Mouse (Mus musculus): ENCODE data around the gene Gm49387.

Gene Gm49387

DNA sequence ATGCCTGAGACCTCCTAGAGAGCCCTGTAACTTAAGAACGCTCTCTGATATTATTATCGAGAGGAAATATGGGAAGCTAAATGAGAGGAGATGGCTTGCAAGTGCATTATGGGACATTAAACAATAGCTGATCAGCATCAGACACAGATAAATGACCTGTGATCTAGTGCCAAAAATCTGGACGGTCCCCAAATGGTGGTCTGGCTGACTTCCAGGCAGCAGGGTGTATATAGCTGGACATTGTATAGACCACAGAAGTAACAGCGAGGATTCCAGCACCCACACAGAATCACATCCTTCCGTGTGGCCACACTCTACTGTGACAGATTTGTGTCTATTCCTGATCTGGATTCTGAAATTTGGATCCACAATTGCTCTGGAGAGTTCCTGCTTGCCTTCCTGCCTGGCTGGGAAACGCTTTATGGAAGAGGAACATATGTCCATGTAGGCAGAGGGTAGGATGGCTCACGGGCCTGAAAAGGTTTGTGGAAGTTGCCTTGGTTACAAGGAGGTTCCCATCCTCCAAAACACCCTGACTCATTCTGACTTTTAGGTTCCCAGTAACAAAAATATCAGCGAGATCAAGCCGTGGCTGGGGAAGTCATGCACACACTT is 68.0 kb downstream of the Gm49387 start:
- DNase-seq: peak; percentile 11 to 23

DNA sequence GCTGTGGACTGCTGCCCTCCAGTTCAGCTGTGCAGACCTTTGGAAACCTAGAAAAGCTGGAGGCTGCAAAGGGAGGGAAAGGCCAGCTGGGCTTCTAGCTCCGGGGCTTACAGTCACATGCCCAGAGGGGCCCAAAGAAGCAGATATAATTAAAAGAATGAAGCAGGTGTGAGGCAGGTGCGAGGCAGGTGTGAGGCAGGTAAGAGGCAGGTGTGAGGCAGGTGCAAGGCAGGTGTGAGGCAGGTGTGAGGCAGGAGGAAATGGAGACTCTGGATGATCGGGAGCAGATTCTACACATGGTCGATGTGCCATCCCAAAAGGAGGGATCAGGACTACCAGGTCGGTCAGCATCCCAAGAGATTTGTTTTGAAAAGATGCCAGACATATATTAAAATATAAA is 69.3 kb downstream of the Gm49387 start:
- no peak for DNase-seq

DNA sequence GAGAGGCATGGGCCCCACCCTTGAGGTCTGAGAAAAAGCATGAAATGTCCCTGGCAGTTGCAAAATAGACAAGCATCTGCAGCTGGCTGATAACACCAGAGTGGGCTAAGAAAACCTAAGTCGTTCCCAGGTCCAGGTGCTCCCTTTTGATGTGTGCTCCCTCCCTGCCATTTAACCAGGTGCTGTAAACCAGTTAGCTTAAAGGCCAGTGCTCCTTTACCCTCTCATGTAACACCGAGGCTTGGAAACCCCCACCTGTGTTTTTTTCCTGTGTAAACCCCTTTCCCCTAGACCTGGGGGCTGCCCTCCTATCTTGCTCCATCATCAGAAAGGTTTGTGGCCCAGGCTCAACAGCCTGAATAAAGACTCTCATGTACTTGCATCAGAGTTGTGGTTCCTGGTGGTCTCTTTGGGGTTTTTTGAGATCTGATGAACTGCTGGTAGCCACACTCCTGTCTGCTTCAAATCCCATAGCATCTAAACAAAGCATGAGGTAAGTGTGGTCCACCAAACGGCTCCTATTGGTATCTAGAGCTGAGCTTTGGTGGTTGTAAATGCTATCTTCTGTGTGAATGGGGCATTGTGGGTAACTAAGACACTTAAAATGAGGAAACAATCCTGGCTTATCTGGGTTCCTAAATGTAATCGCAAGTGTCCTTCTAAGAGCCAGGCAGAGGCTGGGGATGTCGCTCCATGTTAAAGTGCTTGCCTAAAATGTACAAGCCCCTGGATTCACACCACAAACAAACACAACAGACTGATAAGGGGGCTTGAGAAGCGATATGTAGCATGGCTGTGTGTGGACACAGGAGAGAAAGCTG is 70.3 kb downstream of the Gm49387 start:
- no peak for DNase-seq

DNA sequence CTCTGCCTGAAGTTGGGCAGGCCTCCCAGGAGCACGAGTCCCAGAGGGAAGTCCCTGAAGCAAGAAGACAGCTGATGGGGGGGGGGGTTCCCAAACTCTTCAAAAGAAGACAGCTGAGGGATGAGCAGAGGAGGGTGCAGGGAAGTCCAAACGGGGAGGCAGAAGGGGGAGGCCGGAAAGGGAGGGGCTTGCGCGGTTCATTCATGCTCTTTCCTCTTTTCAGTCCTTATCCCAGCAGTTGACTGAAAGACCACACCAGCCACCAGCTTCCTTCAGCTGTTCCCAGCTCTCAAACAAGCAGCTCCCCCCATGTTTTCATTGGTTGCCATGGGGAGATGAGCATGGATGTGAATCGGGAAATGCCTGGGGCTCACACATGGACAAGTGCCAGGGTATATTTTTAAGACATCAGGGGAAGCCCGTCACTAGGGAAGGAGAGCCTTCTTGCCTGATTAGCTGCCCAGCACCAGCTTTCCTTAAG is 71.5 kb downstream of the Gm49387 start:
- DNase-seq: no peak

DNA sequence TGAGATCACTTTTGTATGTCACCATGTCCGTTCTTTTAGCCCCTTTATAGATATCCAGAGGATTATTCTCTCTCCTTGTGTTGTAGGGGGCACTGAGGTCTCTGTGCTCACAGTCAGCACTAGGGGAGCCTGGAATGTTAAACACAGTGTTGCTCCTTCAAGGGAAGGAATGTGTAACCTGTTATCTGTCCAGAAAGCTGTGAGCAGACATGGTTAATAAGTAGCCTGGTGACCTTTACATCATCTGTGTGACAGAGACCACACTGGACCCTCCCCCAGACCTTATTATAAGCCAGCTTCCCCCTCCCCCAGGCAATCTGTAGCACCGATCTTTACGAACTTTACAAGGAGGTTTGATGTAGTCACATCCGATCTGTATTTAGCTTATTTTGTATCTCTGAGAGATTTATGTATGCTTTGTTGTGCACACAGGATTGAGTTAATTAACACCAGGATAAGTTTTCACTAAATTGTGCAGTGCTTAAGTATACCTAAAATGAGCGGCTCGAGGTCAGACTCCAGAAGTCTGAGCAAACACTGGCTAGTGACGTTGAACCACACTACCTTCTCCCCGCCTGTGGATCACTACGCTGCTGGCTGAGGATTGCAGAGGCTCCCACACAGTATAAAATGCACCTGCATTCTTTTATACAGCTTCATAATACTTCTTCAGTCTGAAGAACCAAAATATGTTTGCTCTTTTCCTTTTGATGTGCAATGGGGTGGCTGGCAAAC is 75.0 kb downstream of the Gm49387 start:
- no peak for DNase-seq

DNA sequence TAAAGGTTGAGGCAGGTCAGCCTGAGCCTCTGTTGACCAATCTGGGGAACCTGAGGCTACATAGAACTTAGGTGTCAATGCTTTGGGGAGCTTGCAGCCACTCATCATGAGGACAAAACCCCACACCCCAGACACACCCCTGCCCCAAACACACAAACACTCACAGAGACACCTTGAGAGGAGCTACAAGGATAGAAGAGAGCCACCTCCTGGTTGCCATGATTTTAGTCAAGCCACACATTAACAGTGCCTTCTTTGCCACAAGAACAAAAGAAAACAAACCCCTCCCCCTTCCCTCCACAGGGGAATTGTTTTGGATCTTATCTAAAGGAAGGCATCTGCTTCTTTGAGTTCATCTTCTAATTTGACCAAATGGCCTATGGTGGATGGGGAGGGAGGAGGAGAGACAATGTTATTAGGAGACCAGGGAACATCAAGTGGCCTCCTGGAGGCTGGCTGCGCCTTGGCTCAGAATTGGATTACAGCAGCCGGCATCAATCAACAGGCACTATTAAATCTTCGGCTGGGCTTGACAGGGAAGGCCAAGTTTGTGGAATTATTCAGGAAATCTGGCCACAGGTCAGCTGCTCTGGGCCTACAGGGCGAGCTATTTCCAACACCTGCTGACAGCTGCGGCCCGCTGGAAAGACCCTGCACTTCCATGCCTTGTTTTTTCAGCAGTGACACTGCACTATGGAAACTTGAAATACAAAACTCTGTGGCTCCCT is 76.1 kb downstream of the Gm49387 start:
- no peak for DNase-seq

DNA sequence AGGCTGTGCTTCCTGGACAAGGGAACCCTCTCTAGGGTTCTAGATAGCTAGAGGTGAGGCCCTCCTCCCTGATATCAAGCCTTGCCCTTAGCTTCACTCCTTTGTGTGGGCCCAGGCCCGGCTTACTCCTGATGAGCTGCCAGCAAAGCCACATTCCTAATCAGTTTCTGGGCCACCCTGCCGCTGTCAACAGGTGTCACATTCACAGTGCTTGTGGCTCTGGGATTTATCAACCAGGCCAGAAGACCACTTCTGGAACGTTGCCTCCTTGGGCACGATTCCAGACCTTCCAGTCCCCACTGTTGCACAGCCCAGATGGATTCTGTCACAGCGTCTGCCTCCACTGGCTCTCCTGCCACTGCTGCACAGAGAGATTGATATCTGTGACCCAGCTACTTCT is 79.8 kb downstream of the Gm49387 start:
- DNase-seq: no peak

DNA sequence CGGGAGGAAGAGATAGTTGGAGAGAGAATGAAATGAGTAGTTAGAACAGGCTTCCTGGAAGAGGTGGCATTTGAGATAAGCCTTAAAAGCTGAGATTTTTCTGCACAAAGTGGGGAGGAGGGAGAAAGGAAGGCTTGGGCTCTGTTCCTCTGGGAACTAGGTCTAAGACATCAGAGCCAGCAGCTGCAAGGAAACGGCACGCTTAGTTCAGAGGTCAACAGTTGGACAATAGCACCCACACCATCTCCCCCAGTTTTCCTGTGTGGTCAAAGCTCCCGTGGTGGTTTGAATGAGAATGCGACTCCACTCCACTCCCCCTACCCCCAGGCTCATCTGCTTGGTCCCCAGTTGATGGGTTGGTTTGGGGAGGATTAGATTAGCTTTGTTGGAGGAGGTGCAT is 81.5 kb downstream of the Gm49387 start:
- no peak for DNase-seq

DNA sequence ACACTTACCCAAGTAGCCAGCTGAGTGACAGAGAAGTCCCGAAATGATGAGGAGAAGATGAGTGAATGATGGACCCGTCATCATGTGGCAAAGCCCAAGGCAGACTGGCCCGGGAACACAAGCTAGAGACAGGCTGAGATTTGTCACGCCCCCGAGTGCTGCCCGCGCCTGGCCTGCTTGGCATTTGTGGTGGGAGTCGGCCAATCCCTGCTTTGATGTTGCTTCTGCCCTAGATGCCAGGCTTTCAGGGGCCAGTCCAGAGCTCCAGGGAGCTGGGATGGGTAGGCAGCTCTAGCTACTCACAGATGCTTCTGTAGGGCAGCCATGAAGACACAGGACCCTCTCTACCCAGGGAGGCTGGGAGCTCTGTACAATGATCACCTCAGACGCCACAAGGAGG is 82.9 kb downstream of the Gm49387 start:
- no peak for DNase-seq

DNA sequence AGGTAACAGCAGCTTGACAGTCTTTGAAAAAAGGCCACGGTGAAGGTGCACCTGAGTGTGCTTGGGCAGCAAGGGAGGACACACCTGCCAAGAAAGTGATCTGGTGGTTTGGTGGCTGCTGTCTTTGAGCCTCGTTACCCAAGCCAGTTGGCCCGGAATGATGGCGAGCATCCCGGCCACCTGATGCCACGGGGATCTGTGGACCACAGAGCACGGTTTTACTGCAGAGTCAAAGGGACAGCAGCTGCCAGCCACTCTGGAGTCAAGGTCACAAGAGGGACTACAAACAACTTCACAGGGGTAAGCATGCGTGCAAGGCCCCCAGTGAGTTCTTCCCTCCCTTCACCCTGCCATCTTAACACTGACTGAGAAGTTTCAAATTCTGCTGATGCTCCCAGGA is 83.4 kb downstream of the Gm49387 start:
- DNase-seq: peak; percentile 33 to 42

DNA sequence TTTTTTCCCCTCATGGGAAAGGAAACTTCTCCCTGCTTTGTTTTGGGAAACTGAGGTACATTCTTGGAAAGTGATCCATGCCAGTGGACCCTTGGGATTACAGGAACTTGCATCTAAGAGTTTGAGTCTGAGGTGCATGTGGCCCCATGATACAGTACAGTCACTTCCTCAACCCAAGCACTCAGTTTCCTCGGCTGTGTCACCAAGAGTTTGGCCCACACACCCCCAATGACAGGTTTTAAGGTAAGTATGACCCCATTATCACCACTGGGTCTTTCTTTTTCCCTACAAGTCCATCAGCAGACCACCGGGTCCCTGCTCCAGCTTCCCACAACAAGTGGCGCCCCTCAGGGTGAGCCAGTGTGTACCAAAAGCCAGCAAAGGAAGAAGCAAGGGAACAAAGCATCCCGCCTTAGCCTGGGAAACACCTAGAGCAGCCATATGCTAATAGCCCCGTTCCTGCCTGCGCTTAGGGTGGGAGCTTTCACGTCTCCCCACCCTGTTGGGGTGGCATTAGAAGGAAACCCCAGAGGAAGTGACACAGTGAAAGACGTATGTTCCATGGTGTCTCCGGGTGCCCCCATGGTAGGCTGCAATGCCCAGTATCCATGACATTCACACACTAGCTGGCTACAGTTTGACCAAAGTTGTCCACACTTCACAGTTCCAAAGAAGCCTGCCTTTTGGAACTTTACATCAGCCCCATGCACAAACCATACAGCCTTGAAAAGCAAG is 84.0 kb downstream of the Gm49387 start:
- no peak for DNase-seq

DNA sequence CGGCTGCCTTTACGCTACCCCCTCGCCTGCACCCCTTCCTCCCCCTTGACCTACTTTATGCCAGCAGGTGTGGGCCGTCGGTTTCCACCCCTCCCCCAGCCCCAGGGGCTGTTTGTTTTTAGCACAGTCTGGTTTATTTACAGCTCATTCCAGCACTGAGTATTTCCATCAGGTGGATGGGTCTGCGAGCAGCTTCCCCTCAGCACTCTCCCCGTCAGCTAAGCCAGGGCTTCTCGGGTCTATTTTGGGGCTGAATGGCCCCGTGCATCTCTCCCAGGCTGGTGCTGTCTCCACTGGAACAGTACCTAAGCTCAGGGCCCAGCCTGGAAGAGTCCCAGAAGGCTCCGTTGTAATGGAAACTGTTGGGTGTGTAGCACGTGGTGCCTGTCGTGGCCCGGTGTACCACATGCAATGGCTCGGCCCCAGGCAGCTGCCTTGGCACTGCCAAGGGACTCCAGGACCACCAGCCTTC is 84.7 kb downstream of the Gm49387 start:
- DNase-seq: no peak

DNA sequence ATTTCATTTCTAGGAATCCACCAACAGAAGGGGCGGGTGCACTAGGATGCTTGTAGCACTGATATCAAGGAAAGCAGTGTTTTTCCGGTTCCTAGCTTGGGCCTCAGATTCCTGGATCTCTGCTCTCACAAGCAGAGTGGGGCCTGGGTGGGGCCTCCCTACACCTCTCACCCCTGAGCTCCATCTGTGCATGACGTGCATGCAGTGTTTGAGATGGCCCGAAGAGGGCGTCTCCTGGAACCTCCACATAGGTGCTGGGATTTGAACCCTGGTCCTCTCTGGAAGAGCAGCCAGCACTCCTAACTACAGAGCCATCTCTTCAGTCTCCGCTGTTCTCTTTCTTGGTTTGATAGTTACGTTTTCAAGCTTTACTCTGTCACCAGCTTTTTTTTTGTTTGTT is 85.7 kb downstream of the Gm49387 start:
- no peak for DNase-seq

DNA sequence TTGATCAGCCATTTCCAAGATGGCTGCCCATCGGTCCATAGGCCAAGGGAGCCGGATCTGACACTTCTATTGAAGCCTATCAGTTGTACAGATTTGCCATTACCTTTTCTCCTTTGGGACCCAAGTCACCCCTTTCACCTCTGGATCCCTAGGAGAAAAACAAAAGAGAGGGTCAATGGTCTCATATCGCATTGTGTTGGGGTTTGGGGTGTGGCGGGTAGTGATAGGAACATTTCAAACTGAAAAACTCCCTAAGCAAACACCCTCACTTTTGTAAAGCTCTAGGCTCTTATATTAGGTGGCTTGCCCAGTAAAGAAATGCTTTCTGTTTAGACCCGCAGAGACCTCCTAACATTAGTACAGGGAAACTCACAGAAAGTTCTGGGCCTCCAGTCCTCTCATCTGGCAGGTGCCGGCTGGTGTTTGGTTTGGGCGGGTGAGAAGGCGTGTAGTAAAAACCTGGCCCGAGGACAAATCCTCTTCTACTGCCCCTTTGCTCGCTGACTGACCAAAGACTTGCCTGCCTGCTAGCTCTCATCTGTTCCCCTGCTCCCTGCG is 96.7 kb downstream of the Gm49387 start:
- no peak for DNase-seq

DNA sequence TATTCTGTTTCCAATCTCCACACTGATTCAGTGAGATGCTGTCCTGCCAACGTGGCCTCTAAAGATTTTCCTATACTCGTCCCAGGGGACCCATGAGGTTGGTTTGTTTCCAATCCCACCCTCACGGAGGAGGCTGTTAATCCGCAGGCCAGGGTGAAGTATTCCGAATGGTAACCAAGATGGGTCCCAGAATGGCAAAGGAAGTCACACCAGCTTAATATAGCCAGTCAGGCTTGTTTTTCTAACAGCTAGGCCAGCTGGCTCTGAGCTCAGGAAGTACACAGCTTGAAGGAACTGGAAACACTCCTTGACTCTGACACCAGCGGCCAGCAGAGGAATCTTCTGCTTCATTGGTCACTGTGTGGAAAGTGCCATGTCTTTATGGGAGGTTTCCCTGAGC is 103.4 kb downstream of the Gm49387 start:
- DNase-seq: peak; percentile 66 to 69

DNA sequence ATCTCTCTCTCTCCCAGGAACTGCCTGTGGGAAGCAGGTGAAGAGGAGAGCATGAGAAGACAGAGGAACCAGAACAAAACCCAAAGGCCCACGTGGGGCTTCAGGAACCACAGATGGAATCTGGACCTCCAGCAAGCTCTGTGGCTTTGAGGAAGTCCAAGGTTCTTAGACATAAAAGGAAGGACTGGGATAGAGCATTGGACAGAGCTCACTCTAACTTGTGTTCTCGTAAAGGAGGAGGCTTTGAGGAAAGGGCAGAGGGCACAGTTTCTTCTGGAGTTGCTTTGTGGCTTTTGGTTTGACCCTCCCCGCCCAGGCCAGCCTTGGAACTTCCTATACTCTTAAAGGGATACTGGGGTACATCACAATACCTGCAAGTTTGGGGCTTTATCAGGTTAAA is 108.0 kb downstream of the Gm49387 start:
- DNase-seq: no peak

DNA sequence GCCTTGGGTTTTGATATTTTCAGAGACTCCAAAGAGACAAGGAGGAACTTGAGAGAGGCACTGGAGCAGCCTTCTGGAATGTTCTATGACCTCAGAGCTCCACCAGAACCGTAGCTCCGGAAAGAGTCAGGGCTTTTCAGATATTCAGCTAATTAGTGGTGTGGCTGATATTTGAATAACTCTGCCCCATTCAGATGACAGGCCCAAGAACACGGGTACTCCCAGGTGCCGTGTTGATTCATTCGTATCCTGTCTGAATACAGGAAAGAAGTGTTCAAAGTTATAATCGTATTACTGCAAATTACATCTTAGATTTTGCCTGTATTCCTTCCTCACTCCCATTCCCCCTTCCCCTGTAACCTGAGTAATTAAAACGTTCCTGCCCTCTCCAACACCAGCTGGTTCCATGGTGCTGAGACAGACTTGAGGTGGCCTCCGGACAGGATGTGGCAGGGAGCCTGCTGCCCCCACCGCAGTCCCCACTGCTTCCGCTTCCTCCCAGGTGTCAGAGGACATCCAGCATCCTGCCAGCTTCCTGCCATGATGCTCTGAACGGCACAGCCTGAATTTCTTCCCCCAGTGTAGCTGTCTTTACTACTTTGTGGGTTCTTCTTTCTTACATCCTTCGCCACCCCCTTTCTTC is 109.1 kb downstream of the Gm49387 start:
- DNase-seq: no peak

DNA sequence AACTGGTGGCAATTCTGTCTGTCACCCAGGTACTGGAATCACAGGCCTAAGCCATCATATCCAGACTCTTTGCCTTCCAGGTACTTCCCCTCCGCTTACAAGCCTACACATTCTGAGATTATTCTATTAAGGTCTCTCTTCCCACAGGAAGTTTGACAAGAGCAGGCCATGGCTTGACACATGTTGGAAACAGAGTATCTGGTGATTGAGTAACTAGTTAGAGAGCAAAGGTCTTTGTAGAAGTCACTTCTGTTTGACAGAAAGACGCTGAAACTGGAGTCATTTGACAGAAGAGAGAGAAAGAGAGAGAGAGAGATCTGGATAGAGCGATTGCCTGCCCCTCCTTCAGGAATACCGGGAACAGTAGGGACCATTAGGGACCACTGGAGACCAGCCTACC is 109.8 kb downstream of the Gm49387 start:
- no peak for DNase-seq

DNA sequence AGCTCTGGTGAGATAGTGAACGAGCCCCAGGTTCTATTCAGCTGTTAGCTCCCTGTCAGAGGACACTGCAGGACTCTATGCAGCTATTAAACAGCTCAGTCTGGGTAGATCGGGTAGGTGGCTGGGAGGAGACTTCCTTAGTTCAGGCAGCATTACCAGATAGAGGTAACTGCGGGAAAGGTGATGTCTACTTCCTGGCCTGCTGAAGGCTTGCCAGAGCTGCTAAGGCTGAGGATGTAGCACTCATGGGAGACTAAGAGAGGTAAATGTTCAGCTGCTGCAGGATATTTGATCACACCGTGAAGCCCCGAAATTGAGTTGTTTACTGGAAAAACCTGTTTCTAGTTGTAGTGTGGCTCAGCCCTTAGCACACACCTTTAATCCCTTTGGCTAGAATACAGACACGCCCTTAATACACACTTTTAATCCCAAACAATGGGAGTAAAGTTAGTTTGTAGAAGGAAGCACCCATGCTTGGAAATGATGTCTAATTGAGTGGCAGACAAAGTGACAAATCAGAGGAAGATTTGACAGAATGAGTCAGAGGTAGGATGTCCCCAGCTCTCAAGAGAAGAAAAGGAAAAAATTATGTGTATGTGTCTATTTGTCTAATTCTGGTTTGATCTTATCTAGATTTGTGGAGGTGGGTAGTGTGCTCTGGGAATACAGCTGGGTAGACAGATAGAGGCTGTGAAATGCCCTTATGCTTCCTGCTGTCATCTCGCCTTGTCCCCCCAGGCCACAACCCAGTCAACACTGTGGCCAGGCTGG is 115.5 kb downstream of the Gm49387 start:
- DNase-seq: no peak

DNA sequence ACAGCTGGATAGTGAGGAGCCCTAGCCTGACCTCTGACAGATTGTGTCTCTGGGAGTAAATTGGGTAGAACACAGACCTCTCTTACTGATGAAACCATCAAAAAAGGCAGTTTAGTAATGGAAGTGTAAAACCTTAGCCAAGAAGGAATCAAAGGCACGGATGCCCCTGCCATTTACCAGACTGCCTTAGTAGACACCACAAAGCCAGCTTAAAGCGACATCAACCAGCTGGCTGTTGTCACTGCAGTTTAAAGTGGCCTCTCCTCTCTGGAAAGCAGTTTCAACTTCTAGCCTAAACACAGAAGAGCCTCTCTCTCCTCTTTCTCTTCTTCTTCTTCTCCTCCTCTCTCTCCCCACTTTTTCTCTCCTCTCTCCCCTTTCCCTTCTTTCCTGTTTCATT is 119.4 kb downstream of the Gm49387 start:
- DNase-seq: peak; percentile 30 to 31

DNA sequence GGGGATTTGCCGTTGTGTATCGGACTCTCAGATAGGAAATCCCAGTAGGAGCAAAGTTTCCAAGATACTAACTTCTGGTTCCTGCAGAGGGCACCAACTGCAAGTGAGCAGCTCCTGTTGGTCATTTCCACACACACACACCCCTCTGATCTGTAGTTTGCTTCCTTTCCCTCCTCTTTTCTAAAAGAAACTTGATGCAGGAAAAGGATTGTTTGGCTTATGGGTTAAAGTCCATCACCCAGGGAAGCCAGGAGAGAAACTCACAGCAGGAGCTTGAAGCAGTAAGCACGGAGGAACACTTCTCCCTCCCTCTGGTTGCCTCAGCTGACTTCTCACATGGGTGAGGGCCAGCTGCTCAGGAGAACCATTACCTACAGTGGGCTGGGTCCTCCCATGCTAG is 121.5 kb downstream of the Gm49387 start:
- DNase-seq: no peak
